Mouse (Mus musculus): ENCODE data around the gene Kcnj9. TPM values are rescaled to one million over a fixed set of nuclear protein-coding genes. Genes with fewer than 3 reads are reported as not detected.

The Kcnj9 gene
- total RNA-seq, 2 experiments from 2014 or later, result 0.07 to 0.14 TPM

- DNase-seq, result no peak
Measured at GRCm38 (mm10) chr1:172288900-172289616, 40.1 kb downstream of the Kcnj9 start.

GRCm38 (mm10) chr1:172286740-172287139 lies 42.4 kb downstream of the Kcnj9 start:
- no peak for DNase-seq

GRCm38 (mm10) chr1:172284221-172284620 lies 44.9 kb downstream of the Kcnj9 start:
- peak; percentile 22 for DNase-seq

- DNase-seq, result no peak
Measured at GRCm38 (mm10) chr1:172283073-172283472, 46.0 kb downstream of the Kcnj9 start.

GRCm38 (mm10) chr1:172281522-172282254 lies 47.4 kb downstream of the Kcnj9 start:
- no peak for DNase-seq

- DNase-seq, result no peak
Measured at GRCm38 (mm10) chr1:172279768-172280509, 49.2 kb downstream of the Kcnj9 start.

GRCm38 (mm10) chr1:172278328-172278727 lies 50.8 kb downstream of the Kcnj9 start:
- no peak for DNase-seq

- DNase-seq, result no peak
Measured at GRCm38 (mm10) chr1:172277172-172277571, 51.9 kb downstream of the Kcnj9 start.

GRCm38 (mm10) chr1:172274547-172274946 lies 54.6 kb downstream of the Kcnj9 start:
- DNase-seq, result no peak

- DNase-seq, result no peak
Measured at GRCm38 (mm10) chr1:172274116-172274515, 55.0 kb downstream of the Kcnj9 start.

- no peak for DNase-seq
Measured at GRCm38 (mm10) chr1:172273386-172273785, 55.7 kb downstream of the Kcnj9 start.

- no peak for DNase-seq
Measured at GRCm38 (mm10) chr1:172271765-172272164, 57.4 kb downstream of the Kcnj9 start.

GRCm38 (mm10) chr1:172271208-172271607 lies 57.9 kb downstream of the Kcnj9 start:
- no peak for DNase-seq

Other genes with a start within 250 kb of the Kcnj9 start
- 100 to 1,000 TPM in 1 of 2 experiments, 10 to 100 TPM in 1; 97.9 to 117 TPM for gene Copa, start 246.8 kb downstream of the Kcnj9 start, total RNA-seq (2021)
- gene Ncstn, start 246.5 kb downstream of the Kcnj9 start, total RNA-seq (2021), result 10 to 100 TPM; 43.2 to 47.5 TPM
- 100 to 1,000 TPM; 104 to 106 TPM for gene Pex19, start 202.6 kb downstream of the Kcnj9 start, total RNA-seq (2021)
- 100 to 1,000 TPM; 132 to 146 TPM for gene Dcaf8, start 181.2 kb downstream of the Kcnj9 start, total RNA-seq (2021)
- gene Pea15a, start 122.5 kb downstream of the Kcnj9 start, total RNA-seq (2021), result 10 to 100 TPM; 72.5 to 82.1 TPM
- 1,000 to 10,000 TPM; 4,961 to 5,359 TPM for gene Casq1, start 109.5 kb downstream of the Kcnj9 start, total RNA-seq (2021)
- gene Atp1a4, start 70.9 kb downstream of the Kcnj9 start, total RNA-seq (2021), result under 1 TPM; 0.61 to 0.66 TPM
- 10 to 100 TPM; 15.4 to 19.1 TPM for gene Igsf8, start 67.7 kb downstream of the Kcnj9 start, total RNA-seq (2021)
- 100 to 1,000 TPM; 695 to 761 TPM for gene Atp1a2, start 31.3 kb downstream of the Kcnj9 start, total RNA-seq (2021)
- 1 to 10 TPM in 1 of 2 experiments, under 1 TPM in 1; 0.87 to 1.2 TPM for gene Kcnj10, start 11.9 kb upstream of the Kcnj9 start, total RNA-seq (2021)
- gene Pigm, start 47.2 kb upstream of the Kcnj9 start, total RNA-seq (2021), result 1 to 10 TPM; 5.6 to 6.9 TPM
- gene Slamf9, start 146.0 kb upstream of the Kcnj9 start, total RNA-seq (2021), result under 1 TPM; 0.42 to 0.72 TPM
- gene Igsf9, start 152.5 kb upstream of the Kcnj9 start, total RNA-seq (2021), result under 1 TPM; 0.56 to 0.86 TPM
- gene Tagln2, start 170.7 kb upstream of the Kcnj9 start, total RNA-seq (2021), result 10 to 100 TPM; 75.0 to 98.1 TPM
- gene Cfap45, start 191.5 kb upstream of the Kcnj9 start, total RNA-seq (2021), result 1 to 10 TPM in 1 of 2 experiments, under 1 TPM in 1; 0.75 to 1.1 TPM
- gene Vsig8, start 226.6 kb upstream of the Kcnj9 start, total RNA-seq (2021), result not detected

All from gastrocnemius, postnatal 10 days (tissue).